Mouse (Mus musculus): ENCODE results near the gene Adgre5.

GRCm38 (mm10) chr8:83719048-83719447 is 22.1 kb downstream of the Adgre5 start:
- TF ChIP-seq CTCF (IDR thresholded peaks at IDR 0.05; ENCODE audit: extremely low read depth, insufficient read length, insufficient replicate concordance, low read depth, low read length) (no peak), POLR2A (IDR thresholded peaks at IDR 0.05; ENCODE audit: low read depth, low read length) (no peak)
